Mouse (Mus musculus) midbrain, embryonic 15.5 days (tissue): Measurements from ENCODE around the gene Tgif2. TPM values are rescaled to one million over a fixed set of nuclear protein-coding genes. Genes with fewer than 3 reads are reported as not detected.
"Not testable (repeated sequence)": the region's sequence is repeated elsewhere in the genome, so short reads cannot be mapped to it uniquely, and the experiment has no call there.

Experiments
- ATAC-seq: fragments of 200-750 bp; cut with Nextera tagmentation; replicated peaks from 2 replicates; pipeline ENCODE4 v1.8.0; 2017; ENCODE audit warnings: moderate TSS enrichment
- H3K27ac ChIP-seq: fragments of 300-500 bp; sonication (generic); 2 replicates; pipeline ENCODE4 v1.5.1; 2015; ENCODE audit warnings: mild to moderate bottlenecking, inconsistent platforms
- H3K27me3 ChIP-seq: fragments of 300-500 bp; sonication (generic); replicated peaks from 2 replicates; pipeline ENCODE4 v1.6.1; 2015; ENCODE audit warnings: inconsistent platforms
- H3K36me3 ChIP-seq: fragments of 300-500 bp; sonication (generic); replicated peaks from 2 replicates; pipeline ENCODE4 v1.6.1; 2015; ENCODE audit warnings: inconsistent platforms
- H3K4me1 ChIP-seq: fragments of 300-500 bp; sonication (generic); 2 replicates; pipeline ENCODE4 v1.6.1; 2015; ENCODE audit warnings: inconsistent platforms
- H3K4me2 ChIP-seq: fragments of 300-500 bp; sonication (generic); 2 replicates; pipeline ENCODE4 v1.6.1; 2015; ENCODE audit warnings: inconsistent platforms, mild to moderate bottlenecking, moderate library complexity
- H3K4me3 ChIP-seq: fragments of 300-500 bp; sonication (generic); 2 replicates; pipeline ENCODE4 v1.5.1; 2015; ENCODE audit warnings: mild to moderate bottlenecking, inconsistent platforms
- H3K9ac ChIP-seq: fragments of 300-500 bp; sonication (generic); 2 replicates; pipeline ENCODE4 v1.6.1; 2015; ENCODE audit warnings: mild to moderate bottlenecking, inconsistent platforms
- H3K9me3 ChIP-seq: fragments of 300-500 bp; sonication (generic); 2 replicates; pipeline ENCODE4 v1.6.1; 2016; ENCODE audit warnings: inconsistent platforms
- WGBS: fragments of 180-500 bp; shearing (Covaris S2); methylation state at CpG from one replicate; pipeline ENCODE4 v1.1.7; 2015; ENCODE audit warnings: mixed read lengths; 5-methylcytosine and 5-hydroxymethylcytosine counted together
- polyA plus RNA-seq: library from polyadenylated mRNA; unstranded; fragments of >200 nt; fragmentation: Nextera tagmentation; extraction: Ambion mirVana; gene quantifications from 2 replicates; pipeline ENCODE4 v1.2.1, GENCODE M21; 2015

Tgif2 gene
- polyA plus RNA-seq, 1 experiment from 2014 or later = 19.9 TPM

- Histone ChIP-seq H3K4me3 (no peak overlapping the region), H3K27ac (peak overlapping the region; percentile 40; the same call in 1 of the 2 replicates), H3K27me3 (0 out of 2 replicates have a peak, but pooled peaks cover 4% of the 10 kb centered on the region), H3K9ac (no peak overlapping the region), H3K9me3 (no peaks in the 10 kb centered on the region), H3K4me1 (peaks cover 42% of the 10 kb centered on the region), H3K4me2 (no peak overlapping the region), H3K36me3 (no peaks in the 10 kb centered on the region)
- ATAC-seq = no peak
- 59% methylated on average over 6 of the region's 6 CpGs for WGBS
These were observed 7.8 kb downstream of the Tgif2 start for GRCm38 (mm10) chr2:156847653-156848052.

DNA sequence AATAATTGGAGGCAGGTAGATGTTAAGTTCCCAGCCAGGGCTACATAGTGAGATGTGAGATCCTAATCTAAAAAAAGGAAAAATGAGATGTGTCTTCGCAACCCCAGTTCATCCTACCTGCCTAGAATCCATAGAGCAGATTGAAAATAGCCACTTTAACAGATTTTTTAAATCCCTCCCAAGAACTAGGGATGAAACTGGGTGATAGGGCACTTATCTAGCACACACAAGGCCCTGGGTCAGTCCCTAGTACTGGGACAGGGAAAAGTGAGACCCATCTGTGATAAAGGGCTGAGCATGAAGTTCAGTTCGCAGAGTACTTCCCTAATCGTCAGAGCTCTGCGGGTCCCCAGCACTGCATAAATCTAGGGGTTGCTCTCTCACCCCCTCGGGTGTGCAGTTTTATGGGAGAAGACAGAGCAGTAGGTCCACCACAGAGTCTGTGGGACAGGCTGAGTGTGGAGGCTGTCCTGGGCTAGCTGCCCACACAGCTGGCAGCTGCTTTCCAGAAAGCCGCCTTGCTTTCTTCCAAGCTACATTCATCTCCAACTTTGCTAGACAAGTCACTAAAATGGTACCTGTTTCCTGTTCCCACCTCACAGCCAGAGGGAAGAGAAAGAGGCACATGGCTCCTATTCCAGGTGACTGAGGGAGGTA, 8.8 kb downstream of the Tgif2 start:
- 92% methylated on average over 6 of the region's 6 CpGs for WGBS
- no peak overlapping the region for H3K9ac ChIP-seq
- H3K4me2 ChIP-seq = no peak overlapping the region
- H3K9me3 ChIP-seq = no peaks in the 10 kb centered on the region
- ATAC-seq = no peak
- no peak overlapping the region for H3K27ac ChIP-seq
- no peak overlapping the region for H3K4me3 ChIP-seq
- H3K36me3 ChIP-seq = no peaks in the 10 kb centered on the region
- H3K4me1 ChIP-seq = peaks cover 35% of the 10 kb centered on the region
- no peaks in the 10 kb centered on the region for H3K27me3 ChIP-seq

DNA sequence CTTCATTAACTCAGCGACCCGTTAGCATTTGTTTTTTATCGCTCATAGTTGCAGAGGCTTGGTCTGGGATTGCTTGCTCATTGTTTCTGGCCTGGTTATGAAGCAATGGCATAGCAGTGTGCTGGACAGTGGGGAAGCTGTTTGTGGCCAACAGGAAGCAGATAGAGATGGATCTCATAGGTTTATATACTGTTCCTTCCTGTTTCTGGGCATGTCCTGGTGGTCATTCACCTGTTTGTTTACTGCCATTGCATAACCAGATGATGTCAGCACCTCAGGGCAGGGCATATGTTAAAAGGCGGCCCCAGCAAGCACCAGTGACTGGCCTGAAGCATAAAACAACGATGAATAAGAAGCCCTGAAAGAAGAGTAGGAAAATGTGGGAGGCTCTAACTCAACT, 10.7 kb downstream of the Tgif2 start:
- H3K4me2 ChIP-seq = no peak overlapping the region
- H3K27ac ChIP-seq = no peak overlapping the region
- H3K9me3 ChIP-seq = no peaks in the 10 kb centered on the region
- H3K9ac ChIP-seq = no peak overlapping the region
- peaks cover 24% of the 10 kb centered on the region for H3K4me1 ChIP-seq
- no peaks in the 10 kb centered on the region for H3K36me3 ChIP-seq
- no peaks in the 10 kb centered on the region for H3K27me3 ChIP-seq
- 90% methylated on average over 5 of the region's 5 CpGs for WGBS
- ATAC-seq = no peak
- no peak overlapping the region for H3K4me3 ChIP-seq

DNA sequence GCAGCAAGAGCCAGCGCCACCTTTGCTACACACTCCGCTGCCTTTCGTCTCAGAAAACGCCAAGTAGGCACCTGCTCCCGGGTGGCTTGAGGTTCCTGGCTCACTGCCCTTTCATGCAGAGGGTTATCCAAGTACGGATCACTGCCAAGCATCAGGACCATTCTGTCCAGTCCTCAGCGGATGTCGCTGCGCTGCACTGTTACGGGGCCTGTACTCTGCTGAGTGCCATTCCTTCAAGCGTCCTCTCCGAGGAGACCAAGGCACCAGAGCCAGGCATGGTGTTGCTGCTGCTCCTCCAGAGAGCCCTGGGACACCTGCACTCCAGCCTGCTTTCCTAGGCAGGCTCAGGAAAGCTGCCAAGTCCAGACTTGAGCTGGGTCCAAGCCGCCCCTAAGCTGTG, 13.8 kb downstream of the Tgif2 start:
- H3K36me3 ChIP-seq, H3K27me3 ChIP-seq, H3K4me3 ChIP-seq, H3K4me1 ChIP-seq, H3K4me2 ChIP-seq, H3K27ac ChIP-seq, H3K9ac ChIP-seq, H3K9me3 ChIP-seq: not testable (repeated sequence)
- WGBS = 73% methylated on average over 11 of the region's 13 CpGs
- ATAC-seq = peak; percentile 58; the same call in 1 of the 2 replicates

- ATAC-seq, H3K36me3 ChIP-seq, H3K9ac ChIP-seq, H3K27me3 ChIP-seq, H3K4me3 ChIP-seq, H3K4me1 ChIP-seq, H3K4me2 ChIP-seq, H3K9me3 ChIP-seq, H3K27ac ChIP-seq: not testable (repeated sequence)
- 46% methylated on average over 13 of the region's 13 CpGs for WGBS
These were observed 14.4 kb downstream of the Tgif2 start for GRCm38 (mm10) chr2:156853999-156854771.

GRCm38 (mm10) chr2:156856311-156856710, 16.5 kb downstream of the Tgif2 start:
- WGBS = 100% methylated on average over 1 of the region's 1 CpGs
- no peak for ATAC-seq
- no peak overlapping the region for H3K4me2 ChIP-seq
- no peak overlapping the region for H3K9ac ChIP-seq
- no peaks in the 10 kb centered on the region for H3K27me3 ChIP-seq
- H3K4me1 ChIP-seq = peaks cover 7% of the 10 kb centered on the region
- H3K9me3 ChIP-seq = no peaks in the 10 kb centered on the region
- H3K4me3 ChIP-seq = no peak overlapping the region
- H3K36me3 ChIP-seq = no peaks in the 10 kb centered on the region
- H3K27ac ChIP-seq = no peak overlapping the region

DNA sequence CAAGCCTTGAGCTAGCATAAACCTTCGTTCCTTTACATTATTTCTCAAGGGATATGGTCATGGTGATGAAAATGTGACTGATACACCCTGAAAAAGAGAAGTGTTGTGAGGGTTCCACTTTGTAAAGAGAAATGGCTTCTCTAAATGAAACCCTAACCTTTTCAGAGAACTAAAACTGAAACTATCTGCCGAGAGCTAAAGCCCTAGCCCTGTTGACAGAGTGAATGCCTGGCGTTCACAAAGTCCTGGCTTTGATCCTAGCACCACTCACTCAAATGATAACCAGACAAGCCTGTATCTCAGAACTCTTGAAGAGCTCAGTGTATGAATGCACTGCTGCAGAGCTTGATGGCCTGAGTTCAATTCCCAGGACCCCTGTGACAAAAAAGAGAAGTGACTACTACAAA, 17.6 kb downstream of the Tgif2 start:
- Histone ChIP-seq H3K4me2 (no peak overlapping the region), H3K9ac (no peak overlapping the region), H3K36me3 (no peaks in the 10 kb centered on the region), H3K27ac (no peak overlapping the region), H3K4me3 (no peak overlapping the region), H3K9me3 (no peaks in the 10 kb centered on the region), H3K27me3 (no peaks in the 10 kb centered on the region), H3K4me1 (peaks cover 16% of the 10 kb centered on the region)
- 85% methylated on average over 3 of the region's 3 CpGs for WGBS
- no peak for ATAC-seq

- Histone ChIP-seq H3K9me3 (no peaks in the 10 kb centered on the region), H3K9ac (no peak within 1 kb of the TSS)
- WGBS = 81% methylated on average over 2 of the region's 2 CpGs
These were observed 18.0 kb downstream of the Tgif2 start, which contains the start of gene 4930518I15Rik for GRCm38 (mm10) chr2:156857835-156858234. Gene 4930518I15Rik, minus strand, starts transcription at chr2:156857946.

GRCm38 (mm10) chr2:156858671-156859070, 18.9 kb downstream of the Tgif2 start:
- Histone ChIP-seq H3K4me3 (no peak overlapping the region), H3K9ac (no peak overlapping the region), H3K36me3 (no peaks in the 10 kb centered on the region), H3K27me3 (no peaks in the 10 kb centered on the region), H3K4me2 (no peak overlapping the region), H3K9me3 (no peaks in the 10 kb centered on the region), H3K4me1 (peaks cover 17% of the 10 kb centered on the region), H3K27ac (no peak overlapping the region)
- WGBS = 86% methylated on average over 7 of the region's 7 CpGs
- ATAC-seq = no peak

More at GRCm38 (mm10) chr2:156857835-156858234, 18.0 kb downstream of the Tgif2 start, which contains the start of gene 4930518I15Rik:
- Histone ChIP-seq H3K4me1 (peaks cover 16% of the 10 kb centered on the region), H3K36me3 (no peaks in the 10 kb centered on the region), H3K27me3 (no peaks in the 10 kb centered on the region), H3K27ac (no peak within 1 kb of the TSS), H3K4me2 (no peak within 1 kb of the TSS), H3K4me3 (no peak within 1 kb of the TSS)
- ATAC-seq = no peak

- Histone ChIP-seq H3K9me3 (no peaks in the 10 kb centered on the region), H3K27me3 (no peaks in the 10 kb centered on the region), H3K9ac (peak overlapping the region; percentile 71), H3K4me1 (peaks cover 31% of the 10 kb centered on the region), H3K36me3 (peaks cover 7% of the 10 kb centered on the region), H3K4me3 (peak overlapping the region; percentile 83), H3K4me2 (peak overlapping the region; percentile 74), H3K27ac (peak overlapping the region; percentile 94)
- ATAC-seq = peak; percentile 40
- WGBS = 0% methylated on average over 19 of the region's 19 CpGs
These were observed 22.4 kb downstream of the Tgif2 start for GRCm38 (mm10) chr2:156862041-156862717.

GRCm38 (mm10) chr2:156862772-156863486, 23.1 kb downstream of the Tgif2 start, which contains the start of gene Rab5if:
Gene Rab5if, plus strand, starts transcription at chr2:156863128.
- peak within 1 kb of the TSS; percentile 83 for H3K4me3 ChIP-seq
- H3K27me3 ChIP-seq = no peaks in the 10 kb centered on the region
- ATAC-seq = peak; percentile 97
- peak within 1 kb of the TSS; percentile 94 for H3K9ac ChIP-seq
- H3K4me1 ChIP-seq = peaks cover 31% of the 10 kb centered on the region
- WGBS = under 1% methylated on average over 88 of the region's 98 CpGs
- H3K4me2 ChIP-seq = peak within 1 kb of the TSS; percentile 74
- H3K27ac ChIP-seq = peak within 1 kb of the TSS; percentile 94
- H3K36me3 ChIP-seq = peaks cover 12% of the 10 kb centered on the region
- no peaks in the 10 kb centered on the region for H3K9me3 ChIP-seq
